Mouse (Mus musculus) adrenal gland, adult 8-10 months (tissue): ENCODE data around the gene Slc12a5. TPM values are rescaled to one million over a fixed set of nuclear protein-coding genes. Genes with fewer than 3 reads are reported as not detected.

Source experiments
- DNase-seq: peaks from one replicate; pipeline ENCODE4 v3.0.0; 2022
- total RNA-seq, 4 experiments: library from RNA; stranded (reverse); gene quantifications; 2 replicates each; pipeline ENCODE4 v1.2.4; 2022

The Slc12a5 gene
- total RNA-seq, 4 experiments from 2014 or later, result 6.7 to 18.3 (median 14.0) TPM

GRCm38 (mm10) chr2:164985962-164986361, 25.4 kb downstream of the Slc12a5 start:
- DNase-seq, result no peak

GRCm38 (mm10) chr2:164986371-164987027, 25.9 kb downstream of the Slc12a5 start:
- no peak for DNase-seq

- no peak for DNase-seq
Measured at GRCm38 (mm10) chr2:164988777-164989176, 28.2 kb downstream of the Slc12a5 start.

- no peak for DNase-seq
Measured at GRCm38 (mm10) chr2:164991111-164991510, 30.5 kb downstream of the Slc12a5 start.

- no peak for DNase-seq
Measured at GRCm38 (mm10) chr2:164991808-164992207, 31.2 kb downstream of the Slc12a5 start.

- no peak for DNase-seq
Measured at GRCm38 (mm10) chr2:164994156-164994555, 33.6 kb downstream of the Slc12a5 start.

- DNase-seq, result no peak
Measured at GRCm38 (mm10) chr2:164994659-164995428, 34.2 kb downstream of the Slc12a5 start.

GRCm38 (mm10) chr2:164995976-164996375, 35.4 kb downstream of the Slc12a5 start:
- DNase-seq, result no peak

- DNase-seq, result no peak
Measured at GRCm38 (mm10) chr2:164996848-164997720, 36.5 kb downstream of the Slc12a5 start.

- peak; percentile 55 for DNase-seq
Measured at GRCm38 (mm10) chr2:164997721-164998428, 37.3 kb downstream of the Slc12a5 start.

- DNase-seq, result no peak
Measured at GRCm38 (mm10) chr2:165001958-165002357, 41.4 kb downstream of the Slc12a5 start.

- no peak for DNase-seq
Measured at GRCm38 (mm10) chr2:165003108-165003507, 42.5 kb downstream of the Slc12a5 start.

- DNase-seq, result no peak
Measured at GRCm38 (mm10) chr2:165004237-165004636, 43.6 kb downstream of the Slc12a5 start.

- no peak for DNase-seq
Measured at GRCm38 (mm10) chr2:165006813-165007212, 46.2 kb downstream of the Slc12a5 start.

- DNase-seq, result no peak
Measured at GRCm38 (mm10) chr2:165007986-165008385, 47.4 kb downstream of the Slc12a5 start.

GRCm38 (mm10) chr2:165009161-165009560, 48.6 kb downstream of the Slc12a5 start:
- no peak for DNase-seq

- DNase-seq, result peak; percentile 66
Measured at GRCm38 (mm10) chr2:165009581-165009980, 49.0 kb downstream of the Slc12a5 start.

GRCm38 (mm10) chr2:165010351-165010750, 49.7 kb downstream of the Slc12a5 start:
- peak; percentile 52 for DNase-seq

GRCm38 (mm10) chr2:165014935-165015334, 54.3 kb downstream of the Slc12a5 start:
- no peak for DNase-seq

GRCm38 (mm10) chr2:165020490-165020889, 59.9 kb downstream of the Slc12a5 start:
- DNase-seq, result no peak

- DNase-seq, result no peak
Measured at GRCm38 (mm10) chr2:165027163-165027562, 66.6 kb downstream of the Slc12a5 start.

GRCm38 (mm10) chr2:165032533-165032932, 71.9 kb downstream of the Slc12a5 start:
- no peak for DNase-seq
